Mouse (Mus musculus) lung, adult 2 months (tissue): ENCODE results near the gene Cebpg.

Experiments
- CTCF ChIP-seq: fragments of 200-500 bp; IDR thresholded peaks from 2 replicates; pipeline ENCODE4 v1.5.1; 2011; ENCODE audit warnings: mild to moderate bottlenecking, low read length, control low read depth; ENCODE audit not compliant: insufficient read depth
- POLR2A ChIP-seq: fragments of 200-500 bp; IDR thresholded peaks from 2 replicates; pipeline ENCODE4 v1.6.1; 2011; ENCODE audit warnings: low read depth, mild to moderate bottlenecking, control low read depth, low read length, borderline replicate concordance; ENCODE audit errors: extremely low read depth

DNA sequence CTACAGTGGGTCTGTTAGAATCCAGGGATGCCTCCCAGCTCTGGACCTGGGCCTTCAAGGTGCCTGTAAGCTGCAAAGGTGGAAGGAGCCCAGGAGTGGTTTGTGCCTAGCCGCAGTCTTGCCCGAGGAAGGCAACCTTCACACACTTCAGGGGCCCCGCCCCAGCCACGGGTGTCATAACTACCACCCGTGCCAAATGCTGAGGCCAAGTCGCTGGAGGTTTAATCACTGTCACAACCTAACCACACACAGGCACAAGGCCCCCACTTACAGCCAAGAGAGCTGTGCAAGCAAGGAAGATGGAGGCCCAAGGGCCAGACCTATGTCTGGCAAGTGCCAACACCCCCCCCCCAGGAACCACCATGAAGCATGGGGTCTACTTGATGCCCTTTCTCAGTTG lies 19.0 kb downstream of the Cebpg start:
- TF ChIP-seq POLR2A (no peak), CTCF (no peak)
